Mouse (Mus musculus) hindbrain, embryonic 11.5 days (tissue): ENCODE data around the gene Me1. TPM values are rescaled to one million over a fixed set of nuclear protein-coding genes. Genes with fewer than 3 reads are reported as not detected.
A peak's percentile ranks its signal among the peaks of the same experiment; 100 is the strongest.

Experiments used
- ATAC-seq: fragments of 200-750 bp; cut with Nextera tagmentation; 2 replicates; pipeline ENCODE4 v1.8.0; 2017; ENCODE audit warnings: mild to moderate bottlenecking, moderate TSS enrichment, moderate library complexity; ENCODE audit not compliant: low FRiP score
- DNase-seq: peaks from one replicate; pipeline ENCODE4 v3.0.0-alpha.2; 2015; ENCODE audit warnings: low spot score
- H3K27ac ChIP-seq: fragments of 300-500 bp; sonication (generic); 2 replicates; pipeline ENCODE4 v1.5.1; 2014; ENCODE audit warnings: mild to moderate bottlenecking, low read depth, low read length
- H3K27me3 ChIP-seq: fragments of 300-500 bp; sonication (generic); 2 replicates; pipeline ENCODE4 v1.6.1; 2014; ENCODE audit warnings: mild to moderate bottlenecking, low read length, moderate library complexity, mixed read lengths; ENCODE audit not compliant: control insufficient read depth, insufficient read depth
- H3K36me3 ChIP-seq: fragments of 300-500 bp; sonication (generic); 2 replicates; pipeline ENCODE4 v1.6.1; 2014; ENCODE audit warnings: mild to moderate bottlenecking, low read length, moderate library complexity, mixed read lengths; ENCODE audit not compliant: control insufficient read depth, insufficient read depth
- H3K4me1 ChIP-seq: fragments of 300-500 bp; sonication (generic); replicated peaks from 2 replicates; pipeline ENCODE4 v1.6.1; 2014; ENCODE audit warnings: low read length, mixed read lengths; ENCODE audit not compliant: control insufficient read depth, insufficient read depth
- H3K4me2 ChIP-seq: fragments of 300-500 bp; sonication (generic); replicated peaks from 2 replicates; pipeline ENCODE4 v1.6.1; 2014; ENCODE audit warnings: mild to moderate bottlenecking, low read depth, low read length
- H3K4me3 ChIP-seq: fragments of 300-500 bp; sonication (generic); 2 replicates; pipeline ENCODE4 v1.5.1; 2014; ENCODE audit warnings: low read depth, low read length
- H3K9ac ChIP-seq: fragments of 300-500 bp; sonication (generic); 2 replicates; pipeline ENCODE4 v1.6.1; 2014; ENCODE audit warnings: low read depth, low read length
- H3K9me3 ChIP-seq: fragments of 300-500 bp; sonication (generic); 2 replicates; pipeline ENCODE4 v1.6.1; 2016; ENCODE audit warnings: low read length; ENCODE audit not compliant: control insufficient read depth
- WGBS: fragments of 180-500 bp; shearing (Covaris S2); extraction: QIAGEN DNeasy Blood & Tissue Kit; methylation state at CpG from one replicate; pipeline ENCODE4 v1.1.7; 2014; 5-methylcytosine and 5-hydroxymethylcytosine counted together
- polyA plus RNA-seq: library from polyadenylated mRNA; unstranded; fragments of >200 nt; fragmentation: Nextera tagmentation; extraction: Ambion mirVana; gene quantifications from 2 replicates; pipeline ENCODE4 v1.2.1, GENCODE M21; 2014

Me1 gene
- polyA plus RNA-seq: 13.2 and 17.9 TPM in 2 replicates

DNA sequence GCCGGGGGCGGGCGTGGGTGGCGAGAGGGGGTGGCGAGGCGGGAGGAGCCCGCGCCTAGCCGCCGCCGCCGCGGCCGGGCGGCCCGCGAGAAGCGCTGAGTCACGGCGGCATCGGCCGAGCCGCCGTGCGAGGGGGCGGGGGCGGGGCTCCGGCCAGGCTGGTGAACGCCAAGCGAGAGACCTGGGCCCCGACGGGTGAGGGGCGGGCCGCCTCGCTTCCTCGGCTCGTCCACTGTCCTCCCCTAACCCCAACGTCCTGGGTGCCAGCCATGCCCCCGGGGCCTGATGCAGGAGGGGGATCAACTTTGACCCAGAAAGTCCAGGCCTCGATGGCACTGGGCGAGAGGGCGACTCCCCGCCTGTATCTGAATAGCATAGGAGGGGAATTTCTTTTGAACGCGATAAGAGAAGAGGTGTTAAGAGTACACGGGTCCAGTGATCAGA lies at the start of gene Me1:
Gene Me1, minus strand, starts transcription at position 136 of the 444 bp plus-strand sequence.
- H3K4me1 ChIP-seq: no peaks in the 10 kb centered on the region
- no peaks in the 10 kb centered on the region for H3K36me3 ChIP-seq
- peaks cover 4% of the 10 kb centered on the region; the same call in 1 of the 2 replicates for H3K27me3 ChIP-seq
- H3K4me3 ChIP-seq: peak within 1 kb of the TSS; percentile 73
- ATAC-seq (peak; percentile 89), DNase-seq (peak; percentile 79)
- peak within 1 kb of the TSS; percentile 94 for H3K4me2 ChIP-seq
- peak within 1 kb of the TSS; percentile 27; the same call in 1 of the 2 replicates for H3K27ac ChIP-seq
- H3K9me3 ChIP-seq: no peaks in the 10 kb centered on the region
- 2% methylated on average over 39 of the region's 46 CpGs for WGBS
- H3K9ac ChIP-seq: peak within 1 kb of the TSS; percentile 70

DNA sequence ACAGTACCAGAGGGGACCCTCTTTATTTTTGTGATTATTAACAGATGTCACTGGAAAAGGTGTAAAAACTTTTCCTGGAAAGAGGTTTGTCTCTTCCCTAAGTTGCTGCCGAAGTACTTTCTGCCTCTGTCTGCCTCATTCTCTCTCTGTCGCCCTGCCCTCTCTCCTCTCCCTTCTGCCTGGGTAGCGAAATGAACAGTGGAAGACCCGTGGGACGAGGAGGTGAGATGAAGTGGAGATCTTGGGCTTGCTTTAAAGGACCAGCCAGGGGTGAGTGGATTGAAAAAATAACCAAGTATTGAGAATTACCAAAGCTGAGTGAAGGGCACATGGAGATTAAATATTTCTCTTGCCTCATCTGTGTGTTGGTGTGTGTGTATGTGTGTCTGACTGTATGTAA lies 48.3 kb upstream of the Me1 start:
- Histone ChIP-seq H3K36me3 (no peaks in the 10 kb centered on the region), H3K9ac (peak overlapping the region; percentile 32; the same call in 1 of the 2 replicates), H3K9me3 (no peaks in the 10 kb centered on the region), H3K4me3 (no peak overlapping the region), H3K27me3 (no peaks in the 10 kb centered on the region), H3K27ac (no peak overlapping the region), H3K4me1 (no peaks in the 10 kb centered on the region), H3K4me2 (no peak overlapping the region)
- DNase-seq (peak; percentile 3), ATAC-seq (no peak)
- WGBS: 38% methylated on average over 5 of the region's 5 CpGs

DNA sequence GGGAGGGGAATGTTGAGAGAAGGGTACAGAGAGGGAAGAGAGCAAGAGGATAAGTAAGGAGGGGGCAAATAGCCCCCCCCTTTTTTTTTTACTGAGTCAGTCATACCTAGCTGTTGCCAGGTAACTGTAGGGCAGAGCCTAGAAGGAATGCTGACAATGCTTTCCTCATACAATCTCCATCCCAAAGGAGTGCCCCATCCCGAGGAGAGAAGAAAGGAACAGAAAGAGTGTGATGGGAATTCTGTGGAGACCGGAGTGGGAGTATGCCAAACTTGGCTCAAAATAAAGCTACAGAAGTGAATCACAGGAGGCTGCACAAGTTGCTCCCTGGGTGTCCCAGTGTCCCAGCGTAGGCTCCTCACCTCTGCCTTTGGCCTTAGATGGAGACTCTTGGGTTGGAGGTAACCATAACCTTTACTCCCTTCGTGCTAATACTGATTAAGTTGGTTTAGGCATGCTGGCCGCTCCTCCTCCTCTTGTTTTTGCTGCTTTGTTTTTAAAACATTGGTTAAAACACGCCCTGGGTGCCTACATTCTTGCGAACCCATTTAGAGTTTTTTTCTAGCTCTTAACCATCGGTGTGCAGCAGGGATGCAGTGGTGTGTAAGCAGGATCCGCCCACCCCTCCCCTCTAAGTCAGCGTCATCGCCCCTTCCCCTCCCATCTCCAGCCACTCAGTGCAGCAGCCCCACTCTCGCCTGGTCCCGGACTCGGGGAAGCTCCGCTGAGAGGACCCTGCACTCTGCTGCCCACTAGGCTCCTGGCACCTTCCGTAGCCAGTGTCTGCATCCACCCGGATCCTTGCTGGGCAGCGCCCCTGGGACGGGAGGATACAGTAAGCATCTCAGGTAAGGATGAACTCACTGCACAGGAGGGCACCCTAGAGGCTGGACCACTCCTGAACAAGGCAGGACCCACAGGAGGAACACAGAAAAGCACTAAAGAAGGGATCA lies 47.5 kb upstream of the Me1 start, which contains the start of gene Prss35:
Gene Prss35, plus strand, starts transcription at position 691 of the 953 bp plus-strand sequence.
- WGBS: 5% methylated on average over 19 of the region's 19 CpGs
- DNase-seq (peak; percentile 58), ATAC-seq (peak; percentile 87)
- Histone ChIP-seq H3K36me3 (no peaks in the 10 kb centered on the region), H3K27ac (no peak within 1 kb of the TSS), H3K4me3 (peak within 1 kb of the TSS; percentile 27), H3K9me3 (no peaks in the 10 kb centered on the region), H3K27me3 (no peaks in the 10 kb centered on the region), H3K9ac (peak within 1 kb of the TSS; percentile 32), H3K4me1 (no peaks in the 10 kb centered on the region), H3K4me2 (peak within 1 kb of the TSS; percentile 57)

DNA sequence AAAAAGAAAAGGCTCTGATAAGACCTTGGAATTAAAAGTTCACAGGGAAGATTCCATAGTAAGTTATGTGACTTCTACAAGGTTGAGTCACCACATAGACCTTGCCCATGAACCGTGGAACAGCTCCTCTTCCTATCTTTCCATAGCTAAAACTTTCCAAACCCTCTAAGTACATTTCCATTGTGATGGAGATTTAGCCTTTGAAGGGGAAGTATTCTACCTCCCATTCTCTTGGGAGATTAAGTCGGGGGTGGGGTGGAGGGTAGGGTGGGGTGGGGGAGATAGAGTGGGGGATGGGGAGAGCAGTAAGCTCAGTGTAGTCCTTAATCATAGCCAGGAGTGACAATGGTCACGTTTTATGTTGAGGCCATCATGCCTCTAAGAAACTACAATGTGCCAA lies 44.2 kb upstream of the Me1 start:
- DNase-seq (no peak), ATAC-seq (no peak)
- H3K4me1 ChIP-seq: no peaks in the 10 kb centered on the region
- no peak overlapping the region for H3K4me2 ChIP-seq
- no peak overlapping the region for H3K27ac ChIP-seq
- 23% methylated on average over 3 of the region's 3 CpGs for WGBS
- H3K4me3 ChIP-seq: no peak overlapping the region
- H3K9me3 ChIP-seq: no peaks in the 10 kb centered on the region
- no peak overlapping the region for H3K9ac ChIP-seq
- H3K36me3 ChIP-seq: no peaks in the 10 kb centered on the region
- H3K27me3 ChIP-seq: no peaks in the 10 kb centered on the region

DNA sequence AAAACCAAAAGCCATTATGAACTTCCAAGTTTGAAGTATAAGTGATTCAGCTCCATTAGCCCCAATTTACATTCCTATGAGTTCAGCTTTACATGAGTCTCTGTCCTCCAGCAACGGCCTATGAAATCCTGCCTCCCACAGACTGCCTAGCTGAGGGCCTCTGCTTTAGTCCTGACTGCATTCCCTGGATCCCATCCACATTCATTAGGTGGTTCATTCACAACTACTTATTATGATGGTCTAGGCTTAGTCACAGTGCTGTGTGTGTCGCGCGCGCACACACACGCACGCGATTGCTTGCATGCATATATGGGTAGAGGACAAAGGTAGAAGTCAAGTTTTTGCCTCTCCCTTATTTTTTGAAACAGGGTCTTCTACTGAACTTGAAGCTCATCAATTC lies 43.0 kb upstream of the Me1 start:
- ATAC-seq (no peak), DNase-seq (no peak)
- Histone ChIP-seq H3K9me3 (no peaks in the 10 kb centered on the region), H3K4me3 (no peak overlapping the region), H3K36me3 (no peaks in the 10 kb centered on the region), H3K27ac (no peak overlapping the region), H3K27me3 (no peaks in the 10 kb centered on the region), H3K4me2 (no peak overlapping the region), H3K4me1 (no peaks in the 10 kb centered on the region), H3K9ac (no peak overlapping the region)
- 96% methylated on average over 8 of the region's 8 CpGs for WGBS

DNA sequence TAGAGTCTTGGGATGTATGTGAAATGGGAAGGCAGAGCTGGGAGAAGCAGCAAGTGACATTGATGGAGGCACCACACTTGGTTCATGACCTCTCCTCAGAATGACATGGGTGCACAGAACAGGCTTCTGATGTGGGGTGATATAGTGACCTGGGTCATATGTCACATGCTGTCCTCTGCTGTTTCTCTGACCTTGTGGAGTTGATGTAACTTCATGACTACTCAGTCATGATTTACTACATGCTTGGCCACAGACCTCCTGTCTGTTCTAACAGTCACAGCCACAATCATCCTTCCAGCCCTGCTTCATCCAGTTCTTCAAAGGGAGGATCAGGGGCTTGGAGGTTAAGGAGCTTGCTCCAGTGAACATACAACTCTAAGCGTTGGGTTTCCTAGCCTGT lies 42.3 kb upstream of the Me1 start:
- no peaks in the 10 kb centered on the region for H3K9me3 ChIP-seq
- H3K9ac ChIP-seq: no peak overlapping the region
- H3K4me1 ChIP-seq: no peaks in the 10 kb centered on the region
- no peak overlapping the region for H3K4me3 ChIP-seq
- ATAC-seq (no peak), DNase-seq (no peak)
- no peaks in the 10 kb centered on the region for H3K27me3 ChIP-seq
- 96% methylated on average over 1 of the region's 1 CpGs for WGBS
- H3K27ac ChIP-seq: no peak overlapping the region
- no peak overlapping the region for H3K4me2 ChIP-seq
- no peaks in the 10 kb centered on the region for H3K36me3 ChIP-seq

DNA sequence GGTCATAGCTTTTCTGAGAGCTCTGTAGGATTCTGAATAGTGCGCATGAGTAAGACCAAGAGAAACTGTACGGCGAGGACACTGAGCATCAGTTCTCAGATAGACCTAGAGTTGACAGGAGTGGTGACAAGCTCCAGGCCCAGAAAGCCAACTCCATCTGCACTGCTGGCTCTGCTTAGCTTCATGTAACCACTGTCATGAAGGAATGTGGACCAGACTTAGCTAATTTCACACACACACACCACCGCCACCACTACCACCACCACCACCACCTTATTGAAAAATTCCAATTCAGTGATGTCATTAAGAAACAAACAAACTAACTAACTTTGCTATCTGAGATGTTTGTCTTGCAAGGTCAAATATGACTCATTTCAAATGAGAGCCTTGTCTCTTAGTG lies 41.2 kb upstream of the Me1 start:
- DNase-seq (no peak), ATAC-seq (no peak)
- Histone ChIP-seq H3K4me1 (no peaks in the 10 kb centered on the region), H3K4me2 (no peak overlapping the region), H3K9me3 (no peaks in the 10 kb centered on the region), H3K36me3 (no peaks in the 10 kb centered on the region), H3K4me3 (no peak overlapping the region), H3K9ac (no peak overlapping the region), H3K27ac (no peak overlapping the region), H3K27me3 (no peaks in the 10 kb centered on the region)
- 94% methylated on average over 4 of the region's 4 CpGs for WGBS

DNA sequence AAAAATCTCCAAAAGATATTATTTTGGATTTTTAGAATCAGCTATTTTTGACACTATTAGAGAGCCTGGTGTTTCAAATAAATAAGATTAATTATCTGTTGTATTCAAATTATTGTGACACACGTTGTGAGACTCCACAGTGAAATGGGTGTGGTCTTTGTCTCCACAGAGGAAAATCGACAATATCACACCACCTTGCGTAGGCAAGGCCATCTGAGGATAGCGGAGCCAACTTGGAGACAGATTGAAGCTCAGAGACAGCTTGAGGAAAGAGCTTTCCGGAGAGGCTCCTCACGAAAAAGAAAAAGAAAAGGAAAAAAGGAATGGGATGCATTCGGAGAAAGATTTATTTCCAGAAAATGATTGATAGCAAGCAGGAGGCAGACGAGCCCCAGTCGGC lies 39.0 kb upstream of the Me1 start:
- Histone ChIP-seq H3K9me3 (no peaks in the 10 kb centered on the region), H3K9ac (no peak overlapping the region), H3K27me3 (no peaks in the 10 kb centered on the region), H3K36me3 (no peaks in the 10 kb centered on the region), H3K4me3 (no peak overlapping the region), H3K4me1 (no peaks in the 10 kb centered on the region), H3K4me2 (no peak overlapping the region), H3K27ac (no peak overlapping the region)
- 81% methylated on average over 9 of the region's 9 CpGs for WGBS
- ATAC-seq: no peak
- no peak for DNase-seq

DNA sequence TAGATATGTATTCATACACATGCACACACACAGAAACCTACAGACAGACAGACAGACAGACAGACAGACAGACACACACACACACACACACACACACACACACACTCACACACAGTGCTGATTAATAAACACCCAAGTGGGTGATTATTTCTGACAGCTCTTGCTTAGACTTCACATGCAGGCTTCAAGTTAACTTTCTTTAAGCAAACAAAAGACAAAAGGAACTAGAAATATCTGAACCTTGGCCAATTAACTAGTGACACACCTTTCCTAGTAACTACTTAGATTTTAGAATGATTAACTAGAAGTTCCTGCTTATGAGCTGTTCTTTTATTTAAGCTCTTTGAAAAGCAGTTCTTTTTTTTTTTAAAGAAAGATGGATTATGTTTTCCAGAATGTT lies 38.6 kb upstream of the Me1 start:
- DNase-seq (no peak), ATAC-seq (no peak)
- no peak overlapping the region for H3K4me3 ChIP-seq
- H3K36me3 ChIP-seq: no peaks in the 10 kb centered on the region
- H3K27me3 ChIP-seq: no peaks in the 10 kb centered on the region
- no peak overlapping the region for H3K4me2 ChIP-seq
- H3K27ac ChIP-seq: no peak overlapping the region
- H3K4me1 ChIP-seq: no peaks in the 10 kb centered on the region
- no peak overlapping the region for H3K9ac ChIP-seq
- H3K9me3 ChIP-seq: no peaks in the 10 kb centered on the region
